Mouse (Mus musculus) forebrain, embryonic 14.5 days (tissue): ENCODE results near the gene Gstp1. TPM values are rescaled to one million over a fixed set of nuclear protein-coding genes. Genes with fewer than 3 reads are reported as not detected.
"Not testable (repeated sequence)": the region's sequence is repeated elsewhere in the genome, so short reads cannot be mapped to it uniquely, and the experiment has no call there.

Experiments
- ATAC-seq: fragments of 200-750 bp; cut with Nextera tagmentation; 2 replicates; pipeline ENCODE4 v1.8.0; 2017; ENCODE audit warnings: mild to moderate bottlenecking, moderate library complexity
- DNase-seq: peaks from one replicate; pipeline ENCODE4 v3.0.0-alpha.2; 2015; ENCODE audit warnings: low spot score
- H3K27ac ChIP-seq: fragments of 300-500 bp; sonication (generic); 2 replicates; pipeline ENCODE4 v1.5.1; 2014; ENCODE audit warnings: low read depth, mild to moderate bottlenecking, control low read depth, low read length, moderate library complexity
- H3K27me3 ChIP-seq: fragments of 300-500 bp; sonication (generic); replicated peaks from 2 replicates; pipeline ENCODE4 v1.6.1; 2014; ENCODE audit warnings: low read length, control low read depth, mixed read lengths; ENCODE audit not compliant: control insufficient read depth, insufficient read depth
- H3K36me3 ChIP-seq: fragments of 300-500 bp; sonication (generic); 2 replicates; pipeline ENCODE4 v1.6.1; 2014; ENCODE audit warnings: low read length, control low read depth; ENCODE audit not compliant: control insufficient read depth, insufficient read depth
- H3K4me1 ChIP-seq: fragments of 300-500 bp; sonication (generic); 2 replicates; pipeline ENCODE4 v1.6.1; 2014; ENCODE audit warnings: antibody characterized with exemption, low read length, control low read depth; ENCODE audit not compliant: control insufficient read depth, insufficient read depth
- H3K4me2 ChIP-seq: fragments of 300-500 bp; sonication (generic); 2 replicates; pipeline ENCODE4 v1.6.1; 2014; ENCODE audit warnings: mild to moderate bottlenecking, control low read depth, low read length
- H3K4me3 ChIP-seq: fragments of 300-500 bp; sonication (generic); 2 replicates; pipeline ENCODE4 v1.5.1; 2014; ENCODE audit warnings: low read depth, low read length, control low read depth
- H3K9ac ChIP-seq: fragments of 300-500 bp; sonication (generic); 2 replicates; pipeline ENCODE4 v1.6.1; 2014; ENCODE audit warnings: mild to moderate bottlenecking, low read length, control low read depth, moderate library complexity
- H3K9me3 ChIP-seq: fragments of 300-500 bp; sonication (generic); replicated peaks from 2 replicates; pipeline ENCODE4 v1.6.1; 2016; ENCODE audit warnings: low read length, control low read depth, mixed read lengths; ENCODE audit not compliant: control insufficient read depth
- WGBS: fragments of 180-500 bp; shearing (Covaris S2); extraction: QIAGEN DNeasy Blood & Tissue Kit; methylation state at CpG from one replicate; pipeline ENCODE4 v1.1.7; 2014; 5-methylcytosine and 5-hydroxymethylcytosine counted together
- polyA plus RNA-seq: library from polyadenylated mRNA; unstranded; fragments of >200 nt; fragmentation: Nextera tagmentation; extraction: Ambion mirVana; gene quantifications from 2 replicates; pipeline ENCODE4 v1.2.1, GENCODE M21; 2014

Gstp1 gene
- polyA plus RNA-seq, 1 experiment from 2014 or later: 369 TPM

- whole genome bisulfite sequencing: 12% methylated on average over 4 of the region's 4 CpGs
- Histone ChIP-seq H3K36me3 (no peaks in the 10 kb centered on the region), H3K9me3 (no peaks in the 10 kb centered on the region), H3K4me3 (no peak overlapping the region), H3K27ac (no peak overlapping the region), H3K9ac (no peak overlapping the region), H3K4me1 (no peaks in the 10 kb centered on the region), H3K4me2 (no peak overlapping the region), H3K27me3 (no peaks in the 10 kb centered on the region)
- ATAC-seq: no peak
- DNase-seq: peak; percentile 90
Observed at GRCm38 (mm10) chr19:4047859-4048258, 10.1 kb upstream of the Gstp1 start.

- Histone ChIP-seq H3K4me3 (no peak overlapping the region), H3K4me1 (no peaks in the 10 kb centered on the region), H3K36me3 (no peaks in the 10 kb centered on the region), H3K4me2 (no peak overlapping the region), H3K27me3 (no peaks in the 10 kb centered on the region), H3K9ac (no peak overlapping the region), H3K27ac (no peak overlapping the region), H3K9me3 (no peaks in the 10 kb centered on the region)
- DNase-seq: no peak
- ATAC-seq: no peak
- 84% methylated on average over 8 of the region's 8 CpGs for WGBS
Observed at GRCm38 (mm10) chr19:4046866-4047254, 9.1 kb upstream of the Gstp1 start.

GRCm38 (mm10) chr19:4045966-4046865 lies 8.4 kb upstream of the Gstp1 start, which contains the start of gene Gstp2:
Gene Gstp2, minus strand, starts transcription at chr19:4046023.
- H3K36me3 ChIP-seq: no peaks in the 10 kb centered on the region
- no peak within 1 kb of the TSS for H3K27ac ChIP-seq
- H3K9me3 ChIP-seq: no peaks in the 10 kb centered on the region
- no peaks in the 10 kb centered on the region for H3K4me1 ChIP-seq
- H3K4me2 ChIP-seq: peak within 1 kb of the TSS; percentile 6; the same call in 1 of the 2 replicates
- peak; percentile 79 for DNase-seq
- no peaks in the 10 kb centered on the region for H3K27me3 ChIP-seq
- WGBS: 58% methylated on average over 16 of the region's 16 CpGs
- H3K4me3 ChIP-seq: no peak within 1 kb of the TSS
- no peak for ATAC-seq
- no peak within 1 kb of the TSS for H3K9ac ChIP-seq

GRCm38 (mm10) chr19:4044109-4044508 lies 6.3 kb upstream of the Gstp1 start:
- H3K27me3 ChIP-seq, ATAC-seq, H3K9me3 ChIP-seq, H3K9ac ChIP-seq, H3K36me3 ChIP-seq, H3K4me2 ChIP-seq, H3K27ac ChIP-seq, H3K4me3 ChIP-seq, DNase-seq, H3K4me1 ChIP-seq: not testable (repeated sequence)
- 88% methylated on average over 5 of the region's 5 CpGs for WGBS

GRCm38 (mm10) chr19:4042124-4042523 lies 4.3 kb upstream of the Gstp1 start:
- Histone ChIP-seq H3K9ac (no peak overlapping the region), H3K9me3 (no peaks in the 10 kb centered on the region), H3K4me3 (no peak overlapping the region), H3K4me1 (peaks cover 2% of the 10 kb centered on the region; the same call in 1 of the 2 replicates), H3K27ac (no peak overlapping the region), H3K4me2 (no peak overlapping the region), H3K36me3 (no peaks in the 10 kb centered on the region), H3K27me3 (no peaks in the 10 kb centered on the region)
- 77% methylated on average over 14 of the region's 14 CpGs for WGBS
- ATAC-seq (no peak), DNase-seq (no peak)

GRCm38 (mm10) chr19:4041500-4041899 lies 3.7 kb upstream of the Gstp1 start:
- not testable (repeated sequence) for ATAC-seq

GRCm38 (mm10) chr19:4040941-4041340 lies 3.2 kb upstream of the Gstp1 start:
- ATAC-seq, H3K27ac ChIP-seq, H3K27me3 ChIP-seq, H3K4me3 ChIP-seq, DNase-seq, H3K9ac ChIP-seq, H3K36me3 ChIP-seq, H3K4me2 ChIP-seq, H3K9me3 ChIP-seq, H3K4me1 ChIP-seq: not testable (repeated sequence)
- 86% methylated on average over 5 of the region's 5 CpGs for WGBS

More at GRCm38 (mm10) chr19:4041500-4041899, 3.7 kb upstream of the Gstp1 start:
- not testable (repeated sequence) for H3K4me1 ChIP-seq, H3K36me3 ChIP-seq, H3K27ac ChIP-seq, H3K9ac ChIP-seq, H3K9me3 ChIP-seq, H3K4me3 ChIP-seq, H3K27me3 ChIP-seq, DNase-seq, H3K4me2 ChIP-seq
- WGBS: 84% methylated on average over 3 of the region's 4 CpGs

GRCm38 (mm10) chr19:4037154-4037787 lies 514 bp downstream of the Gstp1 start:
- Histone ChIP-seq H3K4me3 (peak overlapping the region; percentile 55), H3K4me2 (peak overlapping the region; percentile 67), H3K9ac (peak overlapping the region; percentile 77), H3K27ac (peak overlapping the region; percentile 44; the same call in 1 of the 2 replicates)
- H3K9me3 ChIP-seq, DNase-seq, H3K4me1 ChIP-seq, H3K36me3 ChIP-seq, H3K27me3 ChIP-seq: not testable (repeated sequence)
- peak; percentile 36 for ATAC-seq
- WGBS: 22% methylated on average over 7 of the region's 8 CpGs
